Mouse (Mus musculus): ENCODE measurements around the gene Trim30c. TPM values are rescaled to one million over a fixed set of nuclear protein-coding genes. Genes with fewer than 3 reads are reported as not detected.
"Not testable (repeated sequence)": the region's sequence is repeated elsewhere in the genome, so short reads cannot be mapped to it uniquely, and the experiment has no call there.

The Trim30c gene
- not detected for total RNA-seq (2022)

GRCm38 (mm10) chr7:104400698-104401097, at the start of gene Trim30c:
Gene Trim30c (minus strand): TSS chr7:104400837.
- DNase-seq (ENCODE audit: low spot score in 2 of 2) = no peak

- no peak for DNase-seq (ENCODE audit: low spot score in 2 of 2)
These were observed 45.5 kb upstream of the Trim30c start for GRCm38 (mm10) chr7:104445961-104446645.

- DNase-seq (ENCODE audit: low spot score in 2 of 2) = no peak
These were observed 3.9 kb upstream of the Trim30c start for GRCm38 (mm10) chr7:104404460-104404950.

- DNase-seq (ENCODE audit: low spot score in 2 of 2) = no peak
These were observed 503 bp upstream of the Trim30c start for GRCm38 (mm10) chr7:104401140-104401539.

- no peak for DNase-seq (ENCODE audit: low spot score in 2 of 2)
These were observed 2.1 kb downstream of the Trim30c start for GRCm38 (mm10) chr7:104398492-104398891.

GRCm38 (mm10) chr7:104369736-104370414, 30.8 kb downstream of the Trim30c start, which contains the start of gene Trim30b:
Gene Trim30b (minus strand): TSS chr7:104369884.
- no peak for DNase-seq (ENCODE audit: low spot score in 2 of 2)

GRCm38 (mm10) chr7:104366339-104366738, 34.3 kb downstream of the Trim30c start:
- DNase-seq (ENCODE audit: low spot score in 2 of 2) = no peak

- DNase-seq (ENCODE audit: low spot score in 2 of 2) = no peak
These were observed 47.1 kb downstream of the Trim30c start for GRCm38 (mm10) chr7:104353600-104353967.

- peak; percentile 53 to 62 for DNase-seq (ENCODE audit: low spot score in 2 of 2)
These were observed 47.7 kb downstream of the Trim30c start, which contains the start of gene Trim12c for GRCm38 (mm10) chr7:104352717-104353599. Gene Trim12c (minus strand): TSS chr7:104353362.

GRCm38 (mm10) chr7:104348043-104348442, 52.6 kb downstream of the Trim30c start:
- DNase-seq (ENCODE audit: low spot score in 2 of 2) = not testable (repeated sequence)

- not testable (repeated sequence) for DNase-seq (ENCODE audit: low spot score in 2 of 2)
These were observed 59.9 kb downstream of the Trim30c start for GRCm38 (mm10) chr7:104340744-104341143.

GRCm38 (mm10) chr7:104335547-104335946, 65.1 kb downstream of the Trim30c start:
- DNase-seq (ENCODE audit: low spot score in 2 of 2) = not testable (repeated sequence)

Other genes with a start within 250 kb of the Trim30c start
- gene Olfm5, start 236.0 kb downstream of the Trim30c start, total RNA-seq (2022) = not detected
- not detected for gene Olfr648, start 217.4 kb downstream of the Trim30c start, total RNA-seq (2022)
- gene Olfr649, start 204.9 kb downstream of the Trim30c start, total RNA-seq (2022) = not detected
- under 1 TPM; 0.19 to 0.99 (median 0.20) TPM for gene Trim6, start 182.0 kb downstream of the Trim30c start, total RNA-seq (2022)
- 1 to 10 TPM in 1 of 4 experiments, under 1 TPM in 3; 0.87 to 1.6 (median 0.95) TPM for gene Trim34a, start 156.4 kb downstream of the Trim30c start, total RNA-seq (2022)
- under 1 TPM; 0.56 to 0.70 (median 0.66) TPM for gene Trim5, start 112.7 kb downstream of the Trim30c start, total RNA-seq (2022)
- gene Trim12a, start 85.4 kb downstream of the Trim30c start, total RNA-seq (2022) = 1 to 10 TPM; 2.1 to 2.6 (median 2.3) TPM
- not detected for gene Trim34b, start 71.4 kb downstream of the Trim30c start, total RNA-seq (2022)
- gene Trim12c, start 47.5 kb downstream of the Trim30c start, total RNA-seq (2022) = 1 to 10 TPM; 2.3 to 3.1 (median 2.6) TPM
- not detected for gene Trim30b, start 31.0 kb downstream of the Trim30c start, total RNA-seq (2022)
- under 1 TPM; 0.53 to 0.96 (median 0.82) TPM for gene Trim30a, start 64.4 kb upstream of the Trim30c start, total RNA-seq (2022)
- under 1 TPM; 0.24 to 0.43 (median 0.39) TPM for gene Trim30d, start 107.0 kb upstream of the Trim30c start, total RNA-seq (2022)
- gene Olfr651, start 149.3 kb upstream of the Trim30c start, total RNA-seq (2022) = not detected
- gene Olfr652, start 160.1 kb upstream of the Trim30c start, total RNA-seq (2022) = not detected
- gene Olfr653, start 176.5 kb upstream of the Trim30c start, total RNA-seq (2022) = not detected
- gene Olfr654, start 186.2 kb upstream of the Trim30c start, total RNA-seq (2022) = not detected
- not detected for gene Olfr655, start 200.9 kb upstream of the Trim30c start, total RNA-seq (2022)
- not detected for gene Olfr656, start 213.1 kb upstream of the Trim30c start, total RNA-seq (2022)
- not detected for gene Olfr657, start 224.0 kb upstream of the Trim30c start, total RNA-seq (2022)
- gene Olfr658, start 246.5 kb upstream of the Trim30c start, total RNA-seq (2022) = not detected

Data from gastrocnemius, adult 8-10 months (tissue).